In the genomic region with DNA sequence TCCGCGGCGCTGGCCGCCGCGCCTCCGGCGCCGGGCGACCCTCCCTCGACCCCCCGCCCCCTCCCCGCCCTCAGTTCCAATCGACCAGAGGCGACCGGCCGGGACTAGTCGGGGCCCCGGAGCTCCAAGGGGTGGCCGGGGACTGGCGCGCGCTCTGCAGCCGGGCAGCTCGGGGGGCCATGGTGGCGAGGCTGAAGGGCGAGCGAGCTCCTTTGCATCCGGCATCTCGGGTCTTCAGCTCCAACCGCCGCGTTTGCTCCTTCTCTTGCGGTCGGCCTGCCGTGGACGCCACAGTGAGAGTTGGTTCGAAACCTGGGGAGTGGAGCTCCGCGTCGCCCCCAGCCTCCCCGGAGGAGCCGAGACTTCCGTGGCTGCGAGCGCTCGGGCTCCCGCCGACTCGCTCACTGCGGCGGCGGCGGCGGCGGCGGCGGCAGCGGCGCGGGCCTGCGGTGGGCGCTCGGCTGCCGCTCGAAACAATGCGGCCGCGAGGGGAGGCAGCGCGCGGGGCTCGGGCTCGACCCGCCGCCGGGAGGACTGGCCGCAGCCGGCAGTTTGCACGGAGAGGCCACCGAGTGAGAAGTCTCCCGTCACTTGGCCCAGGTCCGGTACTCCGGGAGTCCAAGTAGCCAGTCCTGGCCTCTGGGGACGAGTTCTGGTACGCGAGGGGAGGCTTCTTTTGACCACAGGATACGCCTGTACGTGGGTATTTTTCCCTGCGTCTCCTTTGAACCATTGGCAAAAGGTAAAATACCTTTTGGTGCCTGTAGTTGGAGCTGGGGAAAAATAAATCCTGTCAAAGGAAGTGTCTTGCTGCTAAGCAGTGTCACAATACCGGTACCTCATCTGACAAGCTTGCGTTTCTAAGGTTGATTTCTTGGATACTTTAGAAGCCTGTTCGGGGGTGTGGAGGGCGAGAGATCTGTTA, we compare ENCODE assay signal across 8 mouse cellular contexts. TPM values are rescaled to one million over a fixed set of nuclear protein-coding genes. Genes with fewer than 3 reads are reported as not detected.
DNase-seq lines count a peak whose midpoint lies in the region; ATAC-seq lines count a peak whose summit lies in the region.

No protein-coding gene starts in this region.

- no peaks in the 10 kb centered on the region for H3K36me3 ChIP-seq in forebrain, embryonic 15.5 days

- ATAC-seq in forebrain, embryonic 15.5 days (replicated peaks), result peak; percentile 46

- H3K9me3 ChIP-seq in forebrain, embryonic 15.5 days, result no peaks in the 10 kb centered on the region

- DNase-seq in Muller cell, postnatal 12 days (ENCODE audit: inconsistent ontology term), result peak; percentile 69
- DNase-seq in cerebellum, adult 11 months, result peak; percentile 46
- DNase-seq in heart, postnatal 14 days, result peak; percentile 48 to 56
- peak; percentile 12 for DNase-seq in layer of hippocampus, adult 9-11 months
- DNase-seq in lung, postnatal 10 days, result peak; percentile 41
- peak; percentile 45 for DNase-seq in right cerebral cortex, adult 18-20 months
- no peak for DNase-seq in adipocyte (ENCODE audit: low spot score)

- H3K4me3 ChIP-seq in forebrain, embryonic 15.5 days, result peak overlapping the region; percentile 70

- 0 out of 2 replicates have a peak, but pooled peaks cover 6% of the 10 kb centered on the region for H3K4me1 ChIP-seq in forebrain, embryonic 15.5 days

- H3K9ac ChIP-seq in forebrain, embryonic 15.5 days (replicated peaks), result peak overlapping the region; percentile 85

- H3K4me2 ChIP-seq in forebrain, embryonic 15.5 days (replicated peaks), result peak overlapping the region; percentile 61

- intact Hi-C loops in heart, postnatal 14 days (cut with DNase I), result loop anchor here (5.0 to 10.0 kb wide), 2 partner anchors 301 to 727 kb away; no protein-coding TSS in a partner anchor

- no peaks in the 10 kb centered on the region for H3K27me3 ChIP-seq in forebrain, embryonic 15.5 days

- peak overlapping the region; percentile 96 for H3K27ac ChIP-seq in forebrain, embryonic 15.5 days (replicated peaks)

- under 1% methylated on average over 88 of the region's 94 CpGs for WGBS in forebrain, embryonic 15.5 days

RNA-seq across cellular contexts. Expression of a gene that starts 0.9 kb away (rescaled TPM):
- polyA plus RNA-seq in forebrain, embryonic 15.5 days (2015; fragmentation: Nextera tagmentation; extraction: Ambion mirVana), result 58.3 and 59.8 TPM in 2 replicates
- total RNA-seq in heart, postnatal 14 days (2021), result 1 to 10 TPM; 8.8 to 8.9 TPM
